Mouse (Mus musculus): Measurements from ENCODE around the gene Zfp423.
A peak's percentile ranks its signal among the peaks of the same experiment; 100 is the strongest.

The Zfp423 gene

GRCm38 (mm10) chr8:87663349-87664216 is 295.8 kb downstream of the Zfp423 start:
- peak; percentile 43 for DNase-seq (ENCODE audit: low read depth)

- no peak for DNase-seq (ENCODE audit: low read depth)
These were observed 296.5 kb downstream of the Zfp423 start for GRCm38 (mm10) chr8:87662811-87663341.

DNA sequence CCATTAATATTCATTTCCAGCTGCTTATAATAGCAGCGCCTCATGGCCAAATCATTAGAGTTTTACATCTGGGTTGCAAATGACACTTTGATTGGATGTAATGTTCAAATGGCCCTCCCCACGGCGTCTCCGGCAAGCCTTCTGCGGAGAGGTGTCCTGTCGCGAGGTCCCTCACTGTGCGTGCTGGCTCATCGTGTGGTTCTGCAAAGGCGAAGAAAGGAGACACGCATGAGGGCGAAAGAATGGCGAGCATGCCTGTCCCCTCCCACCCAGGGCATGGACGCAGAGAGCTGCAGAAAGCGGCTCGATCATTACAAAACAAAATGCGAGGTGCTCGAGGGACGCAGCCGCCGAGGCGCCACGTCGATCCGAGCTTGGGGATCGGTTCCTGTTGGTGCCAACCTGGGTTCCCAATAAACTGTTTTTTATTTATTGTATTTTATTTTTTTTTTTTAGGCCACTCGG is 297.1 kb downstream of the Zfp423 start:
- no peak for DNase-seq (ENCODE audit: low read depth)

GRCm38 (mm10) chr8:87660916-87661910 is 298.2 kb downstream of the Zfp423 start:
- no peak for DNase-seq (ENCODE audit: low read depth)

GRCm38 (mm10) chr8:87660029-87660915 is 299.1 kb downstream of the Zfp423 start:
- no peak for DNase-seq (ENCODE audit: low read depth)

DNA sequence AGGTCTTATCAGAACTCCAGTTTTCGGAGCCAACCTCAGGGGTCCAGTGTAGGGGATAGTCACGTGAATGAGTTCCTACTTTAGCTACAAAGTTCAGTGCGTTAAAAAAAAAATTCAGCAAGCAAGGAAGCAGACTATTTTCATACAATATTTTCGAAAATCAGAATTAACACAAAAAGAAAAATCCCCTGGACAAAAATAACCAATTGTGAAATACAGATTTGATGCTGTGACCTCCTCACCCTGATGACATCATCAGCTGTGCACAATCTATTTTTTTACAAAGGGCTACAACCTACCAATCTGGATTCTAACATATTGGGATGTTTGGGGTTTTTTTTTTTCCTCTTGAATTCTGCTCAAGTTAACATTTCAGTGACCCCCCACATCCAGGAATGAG is 301.9 kb downstream of the Zfp423 start:
- no peak for DNase-seq (ENCODE audit: low read depth)

- peak; percentile 35 for DNase-seq (ENCODE audit: low read depth)
These were observed 302.7 kb downstream of the Zfp423 start for GRCm38 (mm10) chr8:87656484-87657230.

DNA sequence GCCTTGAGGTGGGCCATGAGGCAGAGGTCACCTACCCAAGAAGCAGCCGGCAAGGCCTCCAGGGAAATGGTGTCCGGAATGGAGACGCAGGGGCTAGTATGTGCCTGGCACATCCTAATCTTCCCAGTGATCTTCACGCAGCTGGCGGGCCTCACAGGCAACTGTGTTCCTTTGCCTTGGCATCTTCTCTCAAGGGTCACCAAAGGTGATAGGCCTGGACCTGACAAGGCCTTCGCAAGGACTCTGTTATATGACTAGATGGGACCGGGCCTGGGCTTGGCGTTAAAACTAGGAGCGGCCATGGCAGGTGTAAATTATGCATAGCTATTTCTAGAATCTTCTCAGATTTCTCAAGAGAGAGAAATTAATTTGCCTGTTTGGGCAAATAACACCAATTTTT is 303.4 kb downstream of the Zfp423 start:
- DNase-seq (ENCODE audit: low read depth) = no peak

GRCm38 (mm10) chr8:87647781-87648180 is 311.6 kb downstream of the Zfp423 start:
- no peak for DNase-seq (ENCODE audit: low read depth)

DNA sequence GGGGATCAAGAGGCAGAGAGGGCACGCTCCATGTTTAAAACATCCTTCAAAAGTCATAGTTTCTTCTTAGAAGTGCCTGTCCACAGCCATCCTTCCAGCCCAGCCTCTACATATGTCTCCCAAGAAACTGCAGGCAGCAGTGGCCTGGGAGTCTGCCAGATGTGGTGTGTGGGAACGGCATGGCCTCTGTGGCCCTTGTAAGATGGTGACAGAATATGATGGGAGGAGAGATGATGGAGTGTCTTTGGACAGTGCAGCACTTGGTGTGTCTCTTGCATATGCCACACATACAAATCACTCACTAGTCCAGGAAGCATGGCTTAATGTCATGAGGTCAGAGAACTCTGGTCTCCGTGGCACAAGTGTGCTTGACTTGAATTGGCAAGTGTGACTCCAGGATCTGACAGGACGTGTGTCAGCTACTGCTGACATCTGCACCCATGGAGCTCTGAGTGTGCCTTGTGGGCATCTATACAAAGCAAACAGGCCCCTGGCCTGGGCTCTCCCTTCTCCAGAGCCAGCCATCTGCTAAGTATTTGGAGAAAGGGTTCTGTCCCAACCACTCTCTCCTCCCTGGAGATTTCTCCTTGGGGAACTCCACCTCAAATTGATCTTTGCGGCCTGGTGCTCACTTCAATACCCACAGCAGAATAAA is 313.4 kb downstream of the Zfp423 start:
- DNase-seq (ENCODE audit: low read depth) = no peak

DNA sequence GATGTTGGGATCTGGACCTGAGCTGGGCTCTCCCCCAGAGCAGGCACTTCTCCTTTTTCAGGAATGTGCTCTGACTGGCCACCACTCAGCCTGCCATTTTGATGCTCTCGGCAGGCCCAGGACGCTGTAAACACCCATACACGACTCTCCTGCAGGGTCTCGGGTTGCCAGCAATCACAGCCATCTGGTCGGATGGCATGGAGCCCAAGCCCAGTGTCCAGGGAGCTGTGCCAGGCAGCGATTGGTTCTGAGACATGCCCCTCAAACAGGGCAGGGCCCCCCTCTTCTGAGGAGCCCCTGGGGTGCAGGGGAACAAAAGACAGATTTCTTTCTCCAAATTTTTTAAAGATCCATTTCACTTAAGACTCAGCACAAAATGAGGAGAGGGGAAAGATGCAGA is 314.0 kb downstream of the Zfp423 start:
- DNase-seq (ENCODE audit: low read depth) = no peak

DNA sequence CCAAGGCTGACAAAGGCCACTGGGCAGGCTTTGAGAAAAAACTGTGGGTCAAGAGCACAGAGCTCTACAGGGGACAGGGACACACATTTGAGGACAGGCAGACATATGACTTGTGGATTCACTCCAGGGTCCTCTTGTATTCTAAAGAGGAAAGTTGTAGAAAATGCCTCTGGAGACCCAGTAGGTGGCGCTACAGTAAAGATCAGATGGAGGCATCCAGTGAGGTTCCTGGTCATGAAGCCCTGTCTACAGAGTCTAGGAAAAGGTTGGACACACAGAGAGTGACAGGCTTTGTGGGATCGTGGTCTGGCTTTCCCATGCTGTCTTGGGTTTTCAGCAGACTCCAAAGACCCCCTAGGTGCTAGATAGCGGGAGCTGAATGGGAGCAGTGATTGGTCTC is 318.5 kb downstream of the Zfp423 start:
- DNase-seq (ENCODE audit: low read depth) = peak; percentile 10

GRCm38 (mm10) chr8:87636226-87636742 is 323.1 kb downstream of the Zfp423 start:
- no peak for DNase-seq (ENCODE audit: low read depth)

- no peak for DNase-seq (ENCODE audit: low read depth)
These were observed 327.6 kb downstream of the Zfp423 start for GRCm38 (mm10) chr8:87631776-87632175.

DNA sequence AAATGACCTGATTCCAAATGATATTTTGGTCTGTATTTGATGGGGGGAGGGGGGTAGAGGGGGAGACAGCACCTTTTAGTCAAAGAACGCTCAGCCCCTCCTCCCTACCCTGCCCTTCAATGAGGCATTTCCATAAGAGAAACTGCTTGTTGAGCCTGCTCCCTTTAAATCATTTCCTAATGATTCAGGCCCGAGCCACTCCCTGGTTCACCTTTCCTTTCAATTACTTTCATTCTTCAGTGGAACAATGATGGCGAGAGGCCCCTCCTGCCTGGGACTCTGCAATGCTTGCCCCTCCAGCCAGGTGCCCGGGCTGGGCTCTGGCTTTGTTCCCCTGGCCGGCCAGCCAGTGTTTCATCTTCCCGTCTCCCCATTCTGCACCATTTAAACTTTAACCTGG is 329.7 kb downstream of the Zfp423 start:
- no peak for DNase-seq (ENCODE audit: low read depth)

DNA sequence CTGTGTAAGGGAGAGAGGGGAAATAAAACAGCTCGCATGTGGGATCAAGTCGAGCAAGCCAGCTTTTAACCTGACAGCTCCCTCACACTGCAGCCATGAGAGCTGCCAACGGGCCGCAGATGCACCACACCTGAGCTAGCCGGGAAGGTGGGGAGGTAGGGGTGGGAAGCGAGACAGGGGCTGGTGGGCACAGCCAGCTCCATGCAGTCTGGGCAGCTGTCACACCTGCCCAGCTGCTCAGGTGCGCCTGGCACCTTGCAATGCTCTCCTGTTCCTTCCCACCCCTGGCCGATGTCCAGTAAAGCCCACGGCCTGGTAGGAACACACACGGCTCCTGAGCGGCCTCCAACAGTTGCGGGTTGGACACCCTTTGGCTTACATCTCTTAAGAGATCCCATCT is 338.2 kb downstream of the Zfp423 start:
- DNase-seq (ENCODE audit: low read depth) = no peak

GRCm38 (mm10) chr8:87620225-87620624 is 339.2 kb downstream of the Zfp423 start:
- DNase-seq (ENCODE audit: low read depth) = no peak

- DNase-seq (ENCODE audit: low read depth) = no peak
These were observed 339.9 kb downstream of the Zfp423 start for GRCm38 (mm10) chr8:87619529-87619928.

DNA sequence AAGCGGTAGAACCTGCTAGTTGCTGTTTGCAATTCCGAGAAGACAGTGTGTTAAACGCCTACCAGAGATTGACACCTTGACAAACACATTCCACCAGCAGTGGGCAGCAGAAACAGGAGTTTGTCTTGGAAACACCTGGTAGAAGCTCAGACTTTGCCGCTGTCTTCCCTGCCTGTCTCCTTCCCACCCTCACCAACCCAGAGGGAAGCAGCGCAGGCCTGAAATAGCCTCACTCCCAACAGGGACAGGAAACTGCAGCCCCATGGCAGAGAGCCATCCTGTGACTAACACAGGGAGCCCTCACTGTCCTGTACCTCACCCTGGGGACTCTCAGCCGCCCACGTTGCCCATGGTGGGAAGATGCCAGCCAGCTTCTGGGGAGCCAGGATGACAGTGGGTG is 340.3 kb downstream of the Zfp423 start:
- DNase-seq (ENCODE audit: low read depth) = no peak

DNA sequence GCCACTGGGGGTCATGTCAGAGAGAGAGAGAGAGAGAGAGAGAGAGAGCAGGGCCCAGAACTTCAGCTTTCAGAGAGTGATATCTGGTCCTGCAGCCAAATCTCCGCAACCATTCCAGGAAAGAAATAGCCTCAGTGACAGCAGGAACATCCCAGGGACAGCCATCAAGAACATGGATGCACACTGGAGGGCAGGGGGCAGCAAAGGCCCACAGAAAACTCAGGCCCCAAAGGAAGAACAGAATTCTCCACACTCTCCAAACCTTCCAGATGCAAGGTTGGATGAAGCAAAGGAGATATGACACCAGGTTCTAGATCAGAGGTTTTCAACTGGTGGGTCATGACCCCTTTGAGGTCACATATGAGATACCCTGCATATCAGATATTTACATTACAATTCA is 345.7 kb downstream of the Zfp423 start:
- DNase-seq (ENCODE audit: low read depth) = no peak

All from induced T-regulatory cell, adult 2 months (primary cell).